Mouse (Mus musculus) skeletal muscle tissue, adult 2 months (tissue): ENCODE measurements at regions not wholly inside any gene's neighbourhood (a gene's known extent, or its start where the extent isn't known, plus 50 kb on each side); places are given as distances from the start of the nearest gene placed in this dataset.

Source experiments
- DNase-seq: peaks from one replicate; pipeline ENCODE4 v3.0.0-alpha.2; 2012; ENCODE audit warnings: low read depth, low spot score

DNA sequence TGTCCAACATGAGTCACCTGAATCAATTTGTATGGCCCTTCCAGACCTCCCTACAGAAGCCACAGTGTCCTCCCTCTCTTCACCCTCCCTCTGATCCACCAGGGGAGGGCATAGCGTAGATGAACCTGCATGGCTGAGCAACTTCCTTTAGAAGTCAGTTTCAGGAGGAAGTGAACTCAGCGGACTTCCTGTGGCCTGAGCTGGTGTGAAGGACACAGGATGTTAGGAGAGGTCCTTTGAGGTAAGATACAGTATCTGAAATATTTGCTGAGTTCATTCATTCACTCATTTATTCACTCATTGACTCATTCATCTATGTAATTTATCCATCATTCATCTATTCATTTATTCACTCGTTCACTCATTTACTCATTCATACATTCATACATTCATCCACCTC is 152.6 kb downstream of the Chst1 start:
- DNase-seq: no peak

DNA sequence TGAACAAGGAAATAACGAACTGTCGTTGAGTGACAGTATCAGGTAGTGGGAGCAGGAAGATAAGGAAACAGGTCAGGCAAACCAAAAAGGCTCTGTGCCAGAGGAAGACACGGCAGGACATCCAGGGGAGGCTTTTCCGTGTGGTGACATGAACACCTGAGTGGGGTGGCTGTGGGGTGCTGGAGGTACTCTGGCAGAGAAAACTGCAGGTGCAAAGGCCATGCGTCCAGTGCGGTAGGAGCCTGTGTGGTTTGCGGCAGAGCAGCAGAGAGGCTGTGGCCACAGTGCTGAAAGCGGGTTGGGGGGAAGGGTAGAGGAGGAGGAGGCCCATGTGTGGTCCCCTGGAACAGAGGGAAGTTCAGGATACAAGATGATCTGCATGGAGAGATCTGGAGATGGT is 153.3 kb downstream of the Chst1 start:
- no peak for DNase-seq

GRCm38 (mm10) chr2:92754505-92755280 is 155.2 kb downstream of the Chst1 start:
- DNase-seq: no peak

- no peak for DNase-seq
These were observed 157.0 kb downstream of the Chst1 start for GRCm38 (mm10) chr2:92756491-92756890.

DNA sequence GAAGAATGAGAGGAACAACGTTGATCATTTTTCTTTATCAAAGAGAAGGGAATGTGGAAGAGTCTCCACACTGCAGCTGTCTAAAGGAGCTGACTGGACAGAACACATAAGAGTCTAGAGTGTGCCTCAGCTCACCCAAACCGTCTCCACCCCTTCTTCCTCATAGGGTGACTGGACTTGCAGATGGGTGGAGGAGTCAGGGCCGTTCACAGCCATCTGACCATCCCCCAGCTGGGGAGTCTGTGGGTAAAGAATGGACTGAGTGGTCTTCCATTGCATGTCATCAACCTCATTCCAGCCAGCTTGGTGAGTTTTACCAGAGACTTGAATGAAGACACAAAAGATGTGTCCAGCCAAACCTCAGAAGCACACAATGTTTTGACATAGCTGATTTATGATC is 156.1 kb upstream of the Syt13 start:
- DNase-seq: no peak

- no peak for DNase-seq
These were observed 150.8 kb upstream of the Syt13 start for GRCm38 (mm10) chr2:92763881-92764635.

DNA sequence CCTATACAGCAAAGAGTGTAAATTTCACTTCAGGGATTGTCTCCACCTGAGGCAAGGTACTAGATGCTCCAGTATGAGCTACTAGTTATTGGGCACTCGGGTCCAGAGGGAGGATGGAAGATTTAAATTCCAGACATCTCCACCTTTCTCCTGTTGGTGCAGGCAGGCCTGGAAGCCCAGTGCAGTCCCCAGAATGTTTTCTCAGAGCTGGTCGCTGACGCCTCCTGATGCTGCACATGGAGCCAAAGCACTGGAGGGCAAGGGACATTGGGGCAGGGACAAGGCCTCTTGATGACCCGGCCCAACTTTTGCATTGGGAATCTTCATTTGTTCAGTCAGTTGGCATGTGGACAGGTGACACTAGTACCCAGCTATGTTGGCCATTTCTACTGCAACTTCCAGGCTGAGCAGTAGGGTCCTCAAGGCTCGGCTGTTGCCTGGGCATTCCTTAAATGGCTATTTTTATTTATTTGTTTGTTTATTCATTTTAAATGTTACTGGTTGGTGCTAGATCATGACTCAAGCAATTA is 147.4 kb upstream of the Syt13 start:
- no peak for DNase-seq

DNA sequence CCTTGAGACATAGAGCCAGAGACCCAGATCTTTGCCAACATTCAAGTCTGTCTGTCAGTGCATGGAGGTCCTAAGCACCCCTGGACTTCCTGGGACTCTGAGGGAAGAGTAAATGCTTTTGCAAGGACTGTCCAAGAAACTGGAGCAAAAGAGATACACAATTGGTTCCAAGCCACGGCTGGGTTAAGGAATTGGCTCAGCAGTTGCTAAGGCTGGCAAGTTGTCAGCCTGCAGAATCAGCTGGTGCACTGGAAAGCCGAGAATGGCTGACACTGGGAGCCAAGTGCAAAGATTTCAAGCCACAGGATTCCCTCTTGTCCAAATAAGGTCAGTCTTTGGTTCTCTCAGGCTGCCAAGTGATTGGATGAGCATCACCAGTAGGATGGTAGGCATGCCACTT is 146.8 kb upstream of the Syt13 start:
- peak; percentile 18 for DNase-seq

DNA sequence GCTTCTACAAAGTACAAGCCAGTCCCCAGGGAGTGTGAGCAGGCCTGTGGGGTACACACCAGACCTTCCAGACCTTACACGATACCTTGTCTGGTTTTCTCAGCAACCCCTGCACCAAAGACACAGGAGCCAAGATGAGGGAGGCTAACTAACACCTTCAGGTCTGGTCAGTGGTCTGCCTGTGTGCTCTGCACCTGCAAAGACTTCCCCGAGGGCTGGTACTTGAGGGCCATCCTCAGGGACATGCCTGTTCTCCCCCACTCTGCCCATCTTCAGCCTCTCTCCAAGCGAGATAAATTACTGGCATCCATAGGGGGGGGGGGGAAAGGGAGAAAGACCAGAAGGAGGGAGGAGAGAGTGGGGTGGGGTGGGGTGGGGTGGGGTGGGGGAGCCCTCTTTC is 145.8 kb upstream of the Syt13 start:
- no peak for DNase-seq

DNA sequence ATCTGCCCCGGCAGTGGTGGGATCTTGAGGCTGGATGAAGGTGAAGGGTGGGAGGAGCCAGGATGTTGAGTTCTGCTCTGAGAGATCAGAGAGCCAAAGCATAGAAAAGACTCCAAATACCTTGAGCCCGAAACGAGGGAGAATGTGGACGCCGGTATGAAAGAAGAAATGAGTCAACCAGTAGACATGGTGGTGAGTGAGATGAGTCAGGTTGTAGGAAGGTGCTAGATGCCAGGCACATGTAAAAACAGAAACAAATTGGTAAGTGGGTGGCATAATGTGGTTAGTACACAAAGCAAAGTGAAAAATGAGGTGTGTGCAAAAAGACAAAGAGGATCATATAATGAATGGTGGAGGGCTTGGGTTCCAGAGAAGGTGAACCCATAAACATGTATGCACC is 144.8 kb upstream of the Syt13 start:
- DNase-seq: no peak

DNA sequence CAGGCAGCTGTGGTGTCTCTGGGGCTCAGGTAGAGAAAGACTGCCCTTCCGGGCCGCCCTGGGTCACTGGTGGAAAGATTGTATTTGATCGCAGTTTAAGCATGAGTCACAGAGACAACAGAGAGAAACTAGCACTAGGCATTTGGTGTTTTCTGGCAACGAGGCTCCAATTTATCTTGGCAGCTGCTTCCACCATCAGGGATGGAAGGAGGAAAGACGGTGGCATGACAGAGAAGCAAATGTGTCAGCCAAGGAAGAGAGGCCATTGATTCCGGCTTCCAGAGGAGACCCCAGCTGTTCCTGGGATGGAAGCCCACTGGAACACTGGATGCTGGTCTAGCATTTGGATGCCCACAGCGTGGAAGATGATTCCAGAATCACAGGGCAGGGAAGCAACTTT is 142.3 kb upstream of the Syt13 start:
- no peak for DNase-seq

DNA sequence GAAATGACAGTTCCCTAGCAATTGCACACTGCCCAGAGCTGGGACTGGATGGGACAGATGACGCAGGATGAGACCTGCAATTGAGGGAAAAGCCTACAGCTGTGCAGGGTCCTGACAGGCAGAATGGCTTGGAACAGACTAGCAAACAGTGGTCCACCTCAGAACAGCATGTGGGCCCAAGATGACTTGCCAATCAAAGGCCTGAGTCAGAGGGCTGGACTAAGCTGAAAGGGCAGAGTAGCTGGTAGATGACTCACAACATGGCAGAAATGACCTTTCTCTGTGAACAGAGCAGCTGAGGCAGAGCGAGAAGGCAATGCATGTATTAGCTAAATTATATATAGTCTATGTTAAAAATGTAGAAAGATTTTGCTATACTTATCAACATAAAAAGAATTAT is 138.4 kb upstream of the Syt13 start:
- DNase-seq: no peak

DNA sequence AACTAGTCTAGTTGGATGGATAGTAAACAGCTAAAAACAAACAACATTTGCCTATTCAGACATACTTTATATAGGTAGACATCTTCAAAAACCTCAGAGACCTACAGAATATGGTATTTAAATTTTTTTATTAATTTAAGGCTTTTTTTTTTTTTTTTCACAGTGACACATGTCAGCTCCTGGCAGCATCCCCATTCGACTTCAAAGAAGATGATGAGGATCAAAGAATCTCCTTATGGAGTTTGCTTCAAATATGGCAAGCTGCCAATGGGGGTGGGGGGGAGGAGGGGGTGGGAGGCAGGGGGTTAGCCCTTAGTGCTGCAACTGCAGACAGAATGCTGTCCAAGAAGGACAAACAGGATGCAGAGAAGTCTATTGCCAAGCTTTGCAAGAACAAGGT is 135.8 kb upstream of the Syt13 start:
- no peak for DNase-seq

DNA sequence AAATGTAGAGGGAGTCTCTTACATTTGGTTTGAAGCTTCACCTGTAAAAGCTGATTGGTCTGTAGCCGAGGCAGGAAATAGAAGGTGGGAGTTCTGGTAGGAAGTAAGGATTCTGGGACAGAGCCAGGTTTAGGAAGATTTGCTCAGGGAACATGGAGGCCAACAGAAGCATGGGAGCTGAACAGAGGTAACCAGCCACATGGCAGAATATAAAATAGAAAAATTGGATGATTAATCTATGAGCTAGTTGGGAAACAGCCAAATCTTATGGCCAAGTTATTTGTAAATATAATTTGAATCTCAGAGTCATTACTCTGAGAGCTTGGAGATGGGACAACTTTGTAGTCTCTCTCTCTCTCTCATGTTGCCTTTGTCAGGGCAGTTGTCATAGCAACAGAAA is 134.9 kb upstream of the Syt13 start:
- DNase-seq: no peak

GRCm38 (mm10) chr2:92781451-92781850 is 133.4 kb upstream of the Syt13 start:
- DNase-seq: no peak

DNA sequence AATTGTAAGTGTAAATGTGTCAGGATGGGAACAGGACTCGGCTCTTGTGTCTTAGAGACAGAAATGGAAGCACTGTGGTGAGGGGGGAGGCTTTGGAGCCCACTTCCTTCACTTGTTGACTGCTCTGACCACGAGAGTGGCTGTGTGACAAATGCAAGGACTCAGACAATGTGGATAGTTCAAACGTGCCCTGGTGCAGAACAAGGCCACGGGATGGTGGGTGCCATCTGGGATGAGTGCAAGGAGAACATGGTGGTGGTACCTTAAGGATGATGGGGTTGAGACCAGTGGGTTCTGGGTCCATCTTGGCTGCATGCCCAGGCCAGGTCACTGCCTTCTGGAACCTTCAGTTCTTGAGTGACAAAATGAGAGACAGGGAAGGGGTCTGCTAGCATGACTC is 132.3 kb upstream of the Syt13 start:
- no peak for DNase-seq

GRCm38 (mm10) chr2:92784916-92785315 is 130.0 kb upstream of the Syt13 start:
- no peak for DNase-seq

DNA sequence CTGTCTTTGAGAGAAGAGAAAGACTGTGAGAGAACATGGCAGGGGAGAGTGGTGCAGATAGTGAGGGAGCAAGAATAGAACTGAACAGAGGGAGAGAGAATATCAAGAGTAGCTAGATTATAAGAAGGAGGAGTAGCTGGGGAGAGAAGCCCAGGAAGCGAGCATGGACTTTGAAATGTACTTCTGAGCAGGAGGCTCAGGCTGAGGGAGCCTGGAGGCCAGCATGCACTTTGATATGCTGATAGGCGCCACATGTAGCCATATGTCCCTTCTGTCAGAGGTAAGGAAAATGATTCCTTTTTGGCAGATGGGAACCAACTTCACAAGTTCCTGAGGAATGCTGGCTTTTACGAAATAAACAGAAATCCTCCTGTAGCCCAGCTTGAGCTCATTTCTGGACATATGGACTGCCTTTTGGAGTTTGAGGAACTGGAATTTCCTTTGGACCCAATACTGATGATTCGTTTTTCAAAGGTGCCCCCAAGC is 126.9 kb upstream of the Syt13 start:
- no peak for DNase-seq

- DNase-seq: no peak
These were observed 126.0 kb upstream of the Syt13 start for GRCm38 (mm10) chr2:92788875-92789274.

GRCm38 (mm10) chr2:92790374-92790773 is 124.5 kb upstream of the Syt13 start:
- no peak for DNase-seq

DNA sequence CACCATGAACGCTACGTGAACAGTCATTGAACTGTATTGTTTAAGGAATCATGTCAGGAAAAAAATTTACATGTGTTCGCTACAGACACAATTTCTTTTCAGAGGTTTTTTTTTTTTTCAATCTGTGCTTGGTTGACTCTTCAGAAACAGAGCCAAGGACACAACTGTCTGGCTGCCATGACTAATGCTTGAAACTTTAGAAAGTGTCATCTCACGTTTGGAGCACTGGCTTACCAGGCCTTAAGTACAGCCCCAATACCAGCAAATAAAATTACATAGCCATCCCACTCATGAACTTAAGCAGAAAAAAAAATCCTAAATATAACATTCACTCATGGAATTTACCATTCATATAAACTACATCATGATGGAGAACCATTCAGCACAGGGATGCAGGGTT is 115.1 kb upstream of the Syt13 start:
- DNase-seq: no peak

DNA sequence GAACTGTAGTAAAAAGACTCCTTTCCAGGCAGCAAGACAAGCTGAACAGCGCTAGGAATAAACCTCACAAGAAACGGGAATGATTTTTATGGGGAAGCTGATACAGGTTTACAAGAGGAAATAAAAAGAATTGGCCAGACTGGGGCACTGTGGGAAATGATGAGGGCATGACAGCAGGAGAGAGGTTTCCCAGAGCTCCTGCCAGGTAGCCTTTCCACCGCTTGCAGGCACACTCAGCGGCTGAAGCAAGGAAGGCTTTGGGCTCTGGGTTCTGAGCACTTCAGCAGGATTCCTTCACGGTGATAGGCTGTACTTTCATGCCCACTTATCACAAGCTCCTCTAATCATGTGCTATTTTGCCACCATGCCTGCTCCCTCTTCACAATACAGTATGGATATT is 114.2 kb upstream of the Syt13 start:
- DNase-seq: no peak

DNA sequence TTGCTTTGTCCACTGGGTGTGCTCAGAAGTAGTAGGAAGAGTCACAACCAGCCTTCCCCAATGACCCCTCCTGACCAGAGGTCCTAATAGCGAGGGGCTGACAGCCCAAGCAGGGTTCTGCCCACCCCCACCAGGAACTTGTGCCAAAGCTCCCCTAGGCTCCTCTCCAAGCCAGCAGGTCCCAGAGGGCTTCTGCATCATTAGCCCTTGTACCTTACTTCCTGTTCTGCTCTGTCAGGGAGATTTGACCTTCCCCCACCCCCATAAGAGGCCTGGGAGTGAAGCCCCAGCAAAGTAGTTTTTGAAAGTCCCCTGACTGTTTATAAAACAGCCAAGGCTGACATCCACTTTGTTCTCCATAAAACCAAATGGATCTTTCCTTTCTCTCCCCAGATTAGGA is 110.0 kb upstream of the Syt13 start:
- DNase-seq: no peak
